Mouse (Mus musculus) heart, postnatal 10 days (tissue): Measurements from ENCODE around the gene Gm17693. TPM values are rescaled to one million over a fixed set of nuclear protein-coding genes. Genes with fewer than 3 reads are reported as not detected.
"Not testable (repeated sequence)": the region's sequence is repeated elsewhere in the genome, so short reads cannot be mapped to it uniquely, and the experiment has no call there.

ENCODE experiments used
- DNase-seq, 2 experiments: peaks; one replicate each; pipeline ENCODE4 v3.0.0; 2021
- intact Hi-C: fragments of 180-260 bp; cut with DNase I; formaldehyde crosslinking; loops from one replicate; pipeline ENCODE4 v1.15.1; 2025
- total RNA-seq, 2 experiments: library from RNA; stranded (reverse); gene quantifications; 2 replicates each; pipeline ENCODE4 v1.2.3; 2021

Gene Gm17693
- total RNA-seq: not detected

DNA sequence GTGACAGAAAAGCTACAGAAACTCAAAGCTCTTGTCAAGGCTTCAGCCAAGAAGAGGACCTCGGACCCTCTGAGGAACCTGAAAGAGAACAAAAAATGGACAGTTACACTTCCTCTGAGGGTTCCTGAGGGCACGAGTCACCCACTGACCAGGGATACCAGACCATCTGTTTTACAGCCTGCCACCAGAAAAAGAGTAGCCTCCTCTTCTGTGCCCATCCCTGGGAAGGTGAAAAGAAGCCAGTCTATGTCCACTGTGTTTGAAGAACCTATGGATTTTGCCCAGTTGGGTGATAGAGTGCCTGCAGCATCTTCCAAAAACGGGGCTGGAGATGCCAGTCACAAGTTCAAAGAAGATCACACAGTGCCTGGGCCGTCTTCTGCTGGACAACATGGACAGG, at the start of gene Gm17693:
Gene Gm17693 (plus strand): TSS at position 301 of the 400 bp plus-strand sequence.
- DNase-seq, intact Hi-C loops: not testable (repeated sequence)
